Mouse (Mus musculus): ENCODE data around the gene Lyrm4.
A peak's percentile ranks its signal among the peaks of the same experiment; 100 is the strongest.

Lyrm4 gene

DNA sequence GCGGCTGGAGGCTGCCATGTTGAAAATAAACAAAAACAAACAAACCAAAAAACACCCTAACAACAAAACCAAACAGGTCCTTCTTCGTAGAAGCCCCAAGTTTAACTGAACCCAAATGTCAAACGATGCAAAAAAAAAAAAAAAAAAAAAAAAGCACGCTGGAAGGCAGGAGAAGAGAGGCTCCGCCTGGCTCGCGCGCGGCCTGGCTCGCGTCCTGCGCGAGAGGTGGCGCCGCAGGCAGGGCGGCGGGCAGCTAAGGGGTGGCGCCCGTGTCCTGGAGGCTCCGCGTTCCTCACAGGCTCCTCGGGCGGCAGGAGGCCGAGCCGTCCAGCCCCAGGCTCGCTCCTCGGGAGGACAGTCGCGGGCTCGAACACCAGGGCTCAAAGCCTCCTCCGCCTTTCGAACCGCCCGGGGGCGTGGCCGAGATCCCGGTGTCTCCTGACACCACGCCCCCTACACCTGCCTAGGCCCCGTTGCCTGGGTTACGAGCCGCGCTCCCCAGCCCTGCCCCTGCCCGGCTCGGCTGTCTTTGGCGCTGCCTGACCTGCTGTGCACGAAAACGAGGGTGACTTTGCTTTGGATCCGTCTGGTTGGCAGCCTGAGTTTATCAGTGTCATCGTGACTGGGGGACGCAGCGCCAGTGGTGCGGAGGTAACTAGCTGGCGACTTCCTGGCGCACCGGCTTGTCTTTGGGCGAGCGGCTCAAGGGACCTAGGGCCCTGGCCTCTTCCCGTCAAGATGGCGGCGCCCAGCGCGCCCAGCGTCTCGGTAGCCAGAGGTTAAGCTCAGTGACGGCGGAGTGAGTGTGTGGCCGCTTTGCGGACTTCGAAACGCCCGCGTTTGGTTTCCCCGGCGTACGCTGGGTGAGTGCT, at the start of gene Lyrm4, which contains the start of gene Fars2:
Gene Lyrm4, minus strand, starts transcription at position 384 of the 872 bp plus-strand sequence.
Gene Fars2, plus strand, starts transcription at position 270 of the 872 bp plus-strand sequence.
- peak; percentile 96 for DNase-seq

DNA sequence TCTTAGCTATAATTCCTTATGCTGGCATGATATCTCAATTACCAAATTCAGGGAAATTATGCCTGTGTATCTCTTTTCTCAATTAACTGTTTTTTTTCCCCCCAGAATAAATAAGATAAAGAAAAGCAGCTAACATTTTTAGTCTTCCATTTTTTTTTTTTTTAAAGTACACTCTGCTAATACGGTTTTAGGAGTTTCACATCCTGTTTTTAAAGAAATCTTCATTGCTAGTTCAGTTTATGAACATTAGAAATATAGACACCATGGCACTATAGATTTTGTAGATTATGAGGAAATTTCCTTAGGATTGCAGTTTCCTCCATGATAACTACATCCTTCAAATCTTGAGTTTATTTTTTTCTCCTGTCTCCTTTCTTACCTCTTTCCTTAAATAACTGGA, 46.6 kb upstream of the Lyrm4 start:
- DNase-seq, result no peak

DNA sequence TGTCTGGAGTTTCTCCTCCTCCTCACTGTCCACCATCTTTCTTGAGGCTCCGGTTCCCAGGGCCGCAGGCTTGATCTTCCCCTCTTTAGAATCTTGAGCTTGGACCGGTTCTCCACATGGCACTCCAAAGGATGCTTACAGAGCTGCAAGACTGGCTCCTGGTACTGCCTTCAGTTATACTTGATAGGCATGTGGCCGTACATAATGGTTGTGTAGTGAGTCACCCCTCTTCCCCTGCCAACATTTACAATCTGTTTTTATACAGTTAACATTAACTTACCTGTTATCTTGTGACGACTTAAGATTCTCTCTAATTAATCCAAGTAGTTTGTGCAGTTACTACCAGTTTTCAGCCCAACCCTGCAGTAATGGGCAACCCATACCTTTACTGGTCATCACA, 46.1 kb upstream of the Lyrm4 start:
- no peak for DNase-seq

DNA sequence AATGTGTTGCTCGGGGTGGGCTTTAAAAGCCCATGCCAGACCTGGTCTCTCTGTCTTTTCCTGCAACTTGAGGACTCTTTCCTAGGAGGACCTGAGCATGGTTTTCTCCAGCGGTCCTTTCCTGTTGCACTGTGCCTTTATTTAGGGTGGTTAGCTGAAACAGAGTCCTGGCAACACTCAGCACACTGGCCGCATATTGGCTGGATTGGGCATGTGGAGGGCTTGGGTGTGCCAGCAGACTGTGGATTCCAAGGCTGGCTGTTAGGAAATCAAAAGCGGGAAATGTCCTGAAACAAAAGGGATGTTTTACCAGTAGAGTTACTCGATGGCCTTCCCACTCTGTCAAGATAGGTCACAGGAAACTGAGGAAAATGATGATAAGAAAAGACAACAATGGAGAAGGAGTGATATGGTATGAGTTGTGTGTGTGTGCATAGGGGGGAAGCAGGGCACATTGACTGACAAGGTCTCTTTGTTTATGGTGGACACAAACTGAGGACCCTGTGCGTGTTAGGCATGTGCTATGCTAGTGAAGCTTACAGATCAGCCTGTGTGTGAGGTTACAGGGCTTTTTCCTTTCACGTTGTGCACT, 39.1 kb upstream of the Lyrm4 start:
- DNase-seq, result no peak

DNA sequence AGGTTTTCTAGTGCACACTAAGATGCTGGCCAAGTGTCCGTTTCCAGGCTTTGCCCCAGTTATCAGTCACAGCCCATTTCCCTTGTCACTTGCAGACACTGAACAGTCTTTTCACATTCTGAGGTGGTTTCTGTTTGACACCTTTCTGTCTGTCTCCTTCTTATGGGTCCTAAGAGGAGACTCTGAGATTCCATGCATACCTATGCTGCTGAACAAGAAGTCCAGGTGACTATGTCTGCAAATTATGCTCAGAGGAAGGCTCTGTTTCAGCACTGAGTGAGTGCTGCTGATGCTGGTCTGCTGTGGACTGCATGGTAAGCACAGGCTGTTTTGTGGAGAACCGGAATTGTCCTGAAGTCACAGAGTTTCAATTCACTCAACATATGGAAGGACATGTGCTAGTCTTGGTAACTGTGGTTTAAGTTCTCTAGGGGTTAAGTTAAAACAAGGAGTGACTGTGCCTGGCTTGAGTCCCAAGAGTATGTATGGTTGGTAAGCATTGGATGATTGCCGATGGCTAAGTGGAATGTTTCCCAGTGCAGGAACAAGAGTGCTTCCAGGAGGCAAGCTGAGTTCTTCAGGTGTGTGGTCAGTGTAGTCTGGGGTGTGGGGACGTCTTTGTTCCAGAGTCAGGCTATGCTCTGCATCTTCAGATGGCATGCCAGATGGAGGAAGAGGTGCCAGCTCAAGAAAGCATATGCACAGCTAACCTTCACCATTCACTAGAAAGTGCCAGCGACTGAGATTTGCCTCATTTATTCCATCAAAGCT, 35.6 kb upstream of the Lyrm4 start:
- DNase-seq, result peak; percentile 63

DNA sequence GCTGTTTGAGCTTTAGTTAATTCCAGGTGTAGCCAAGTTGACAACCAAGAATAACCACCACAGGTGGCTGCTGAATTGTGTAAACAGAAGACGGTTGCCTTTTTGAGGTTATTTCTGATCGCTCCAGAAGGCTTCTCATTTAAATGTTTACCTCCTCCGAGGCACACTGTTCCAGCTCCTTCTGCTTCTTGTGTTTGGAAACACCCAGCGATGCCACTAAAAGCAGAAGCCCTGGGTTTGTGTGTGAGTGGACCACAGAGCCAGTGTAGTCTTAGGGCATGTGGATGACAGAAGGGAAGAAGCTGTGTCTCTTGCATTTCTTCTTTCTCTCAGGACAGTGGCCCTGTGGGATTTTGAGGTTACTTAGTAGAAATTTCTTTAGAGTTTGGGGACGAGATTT, 32.9 kb upstream of the Lyrm4 start:
- DNase-seq, result no peak

DNA sequence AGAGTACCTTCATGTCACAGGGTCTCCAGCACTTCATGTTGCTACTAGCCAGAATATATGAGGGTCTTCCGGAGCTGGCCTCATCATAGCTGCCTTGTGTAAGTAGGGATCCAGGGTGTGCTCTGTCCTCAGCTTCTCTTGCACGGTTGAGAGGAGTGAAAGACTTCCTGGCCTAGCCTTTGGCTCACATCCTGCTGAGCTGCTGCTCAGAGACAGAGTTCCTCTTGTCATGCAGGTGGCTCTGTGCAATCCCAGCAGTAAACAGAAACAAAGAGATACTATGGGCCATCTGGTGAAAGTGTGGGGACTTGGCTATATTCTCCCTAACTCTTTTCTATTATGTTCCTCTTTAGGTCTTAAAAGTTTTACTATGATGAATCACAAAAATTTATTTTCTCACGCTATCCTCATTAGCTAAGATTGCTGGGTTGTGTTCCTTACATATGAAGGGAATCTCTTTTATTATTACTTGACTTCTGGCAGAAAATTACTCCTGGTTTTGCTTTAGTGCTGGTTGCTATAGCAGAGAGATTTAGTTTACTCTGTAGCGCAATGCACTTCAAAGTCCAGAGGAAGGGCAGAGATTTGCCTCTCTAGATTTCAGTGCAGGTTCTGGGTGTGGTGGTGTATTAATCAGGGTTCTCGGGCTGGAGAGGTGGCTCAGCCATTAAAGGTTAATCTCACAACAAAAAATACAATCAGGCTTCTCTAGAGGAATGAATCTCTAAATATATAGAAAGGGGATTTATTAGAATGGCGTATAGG, 32.0 kb upstream of the Lyrm4 start:
- DNase-seq, result peak; percentile 32

DNA sequence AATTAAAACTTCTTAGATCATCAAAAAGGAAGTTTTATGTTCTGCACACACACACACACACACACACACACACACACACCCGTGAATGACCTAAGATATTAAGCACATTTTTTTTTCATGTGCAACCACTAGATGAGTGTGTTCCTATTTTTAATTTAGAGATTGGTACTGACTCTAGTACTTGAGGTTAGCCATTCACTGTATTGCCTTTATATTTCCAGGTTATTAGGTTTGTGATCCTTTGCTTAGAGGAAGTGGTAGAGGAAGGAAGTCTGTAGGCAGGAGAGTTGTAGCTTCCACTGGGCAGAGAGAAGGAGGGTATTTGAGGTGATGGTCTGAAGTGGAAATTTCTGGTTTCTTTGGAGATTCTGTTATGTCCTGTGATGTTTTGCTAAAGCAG, 28.3 kb upstream of the Lyrm4 start:
- no peak for DNase-seq

DNA sequence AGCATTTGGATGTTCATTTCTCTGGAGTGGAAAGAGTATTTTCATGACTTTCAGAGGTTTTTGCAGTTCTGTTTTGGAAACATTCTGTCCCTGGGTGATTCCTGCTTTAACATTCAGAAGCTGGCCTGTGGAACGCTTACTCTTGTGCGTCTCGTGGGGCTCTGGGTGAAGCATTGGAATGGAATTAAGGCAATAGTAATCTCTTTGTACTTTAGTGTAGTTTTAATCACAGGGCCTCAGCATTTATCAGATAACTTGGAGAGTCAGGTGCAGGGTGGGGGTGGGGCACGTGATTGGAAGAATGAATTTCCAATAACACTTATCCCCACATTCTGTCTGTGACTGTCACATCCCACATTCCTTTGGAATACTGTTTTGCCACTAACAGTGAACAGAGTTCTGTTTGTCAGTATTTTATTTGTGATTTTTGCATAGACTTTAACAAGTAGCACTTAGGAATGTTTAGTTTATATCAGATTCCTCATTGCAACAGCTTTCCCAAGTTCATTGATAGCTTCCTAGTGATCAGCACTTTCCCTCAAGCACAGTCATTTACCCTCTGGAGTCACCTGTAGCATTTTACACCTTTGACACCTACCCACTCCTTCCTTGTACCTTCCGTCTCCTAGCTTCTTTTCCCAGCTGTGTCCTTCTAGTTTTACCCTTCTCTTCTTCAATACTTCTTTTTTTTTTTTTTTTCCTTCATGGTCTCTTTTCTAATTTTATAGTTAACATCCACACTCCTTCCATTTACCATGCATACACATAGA, 23.1 kb upstream of the Lyrm4 start:
- no peak for DNase-seq

DNA sequence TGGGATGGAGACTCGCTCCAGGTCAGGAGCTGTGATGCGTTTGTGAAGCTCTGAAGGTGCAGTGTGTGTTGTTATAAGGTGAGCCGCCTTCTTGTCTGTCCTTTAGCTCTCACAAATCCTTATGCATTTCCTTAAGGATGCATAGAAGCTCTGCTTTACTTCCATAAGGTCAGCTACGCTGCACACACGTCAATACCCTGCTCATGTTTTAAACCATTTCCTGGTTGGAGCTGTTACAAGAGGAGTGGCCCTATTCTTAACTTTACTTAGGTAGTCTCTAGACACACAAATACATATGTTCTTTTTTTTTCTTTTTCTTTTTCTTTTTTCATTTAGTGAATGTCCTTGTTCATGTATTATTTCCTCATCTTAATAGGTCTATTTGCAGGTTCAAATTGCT, 22.4 kb upstream of the Lyrm4 start:
- DNase-seq, result no peak

DNA sequence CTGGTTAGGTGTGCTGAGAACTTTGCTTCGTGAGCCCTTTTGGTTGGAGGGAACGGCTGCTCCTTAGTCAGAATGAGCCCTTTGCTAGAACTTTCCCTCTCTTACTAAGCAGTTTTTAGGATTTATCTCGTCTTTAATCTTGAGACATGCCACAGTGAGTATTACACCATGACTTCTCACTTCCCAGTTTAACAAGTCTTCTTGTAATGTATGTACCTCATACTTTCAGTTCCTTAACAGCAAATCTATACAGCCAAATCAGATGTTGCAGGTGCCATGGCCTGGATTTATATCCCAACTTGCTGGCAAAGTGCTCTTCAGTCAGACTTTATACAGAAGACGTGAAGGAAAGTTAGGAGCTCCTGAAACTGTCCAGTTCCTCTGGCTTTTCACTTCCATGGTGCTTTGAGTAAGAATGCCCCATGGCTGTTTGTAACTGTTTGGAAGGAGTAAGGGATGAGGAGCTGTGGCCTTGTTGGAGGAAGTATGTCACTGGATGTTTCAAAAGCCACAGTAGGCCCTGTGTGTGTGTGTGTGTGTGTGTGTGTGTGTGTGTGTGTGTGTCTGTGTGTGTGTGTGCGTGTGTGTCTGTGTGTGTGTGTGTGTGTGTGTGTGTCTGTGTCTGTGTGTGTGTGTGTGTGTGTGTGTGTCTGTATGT, 14.8 kb upstream of the Lyrm4 start:
- DNase-seq, result no peak

DNA sequence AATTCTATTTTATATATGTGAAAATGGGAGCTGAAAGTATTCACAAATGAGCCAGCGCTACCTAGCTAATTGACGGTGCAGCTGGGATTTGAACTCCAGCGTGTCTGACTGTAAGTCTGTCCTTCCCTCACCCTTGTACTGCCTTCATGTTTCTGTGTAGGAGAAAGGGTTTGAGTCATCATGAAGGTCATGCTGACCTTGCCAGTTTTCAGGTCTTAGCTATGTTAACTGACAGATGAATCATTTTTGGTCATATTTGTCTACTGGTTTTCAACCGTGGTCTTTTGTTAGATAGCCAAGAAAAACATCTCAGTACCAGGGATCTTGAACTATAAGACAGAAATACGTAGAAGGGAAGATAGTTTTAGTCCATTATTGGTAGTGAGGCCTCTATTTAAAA, 14.1 kb upstream of the Lyrm4 start:
- no peak for DNase-seq

DNA sequence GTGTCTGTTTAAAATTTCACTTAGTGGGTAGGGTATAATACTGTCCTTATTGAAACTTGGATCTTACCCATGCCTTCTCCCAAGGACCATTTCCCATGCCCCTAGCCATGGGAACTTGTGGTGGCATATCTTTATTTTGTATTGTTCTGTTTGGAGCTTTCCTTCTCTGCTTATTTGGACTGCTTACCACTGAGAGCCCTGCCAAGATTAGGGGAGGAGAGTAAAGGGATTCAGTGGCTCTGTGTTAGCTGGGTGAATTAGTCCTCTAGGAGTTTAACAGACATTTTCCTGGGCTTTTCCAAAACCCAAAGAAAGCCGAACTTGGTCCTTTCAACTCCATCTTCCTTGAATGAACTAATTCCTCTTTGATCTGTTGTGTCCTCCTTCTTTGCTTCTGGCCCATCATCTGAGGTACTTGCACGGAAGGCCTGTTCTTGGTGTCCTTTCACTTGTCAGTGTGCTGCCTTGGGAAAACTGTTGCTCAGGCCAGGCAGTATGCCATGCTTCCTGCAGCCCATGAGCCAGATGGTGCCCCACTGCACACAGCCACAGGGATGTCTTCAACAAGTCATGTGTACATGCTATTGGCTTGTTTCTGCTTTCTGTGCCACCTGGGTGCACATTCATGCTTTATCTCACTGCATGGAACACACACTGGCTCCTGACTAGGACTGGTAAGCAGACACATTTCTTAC, 12.2 kb upstream of the Lyrm4 start:
- DNase-seq, result peak; percentile 28

DNA sequence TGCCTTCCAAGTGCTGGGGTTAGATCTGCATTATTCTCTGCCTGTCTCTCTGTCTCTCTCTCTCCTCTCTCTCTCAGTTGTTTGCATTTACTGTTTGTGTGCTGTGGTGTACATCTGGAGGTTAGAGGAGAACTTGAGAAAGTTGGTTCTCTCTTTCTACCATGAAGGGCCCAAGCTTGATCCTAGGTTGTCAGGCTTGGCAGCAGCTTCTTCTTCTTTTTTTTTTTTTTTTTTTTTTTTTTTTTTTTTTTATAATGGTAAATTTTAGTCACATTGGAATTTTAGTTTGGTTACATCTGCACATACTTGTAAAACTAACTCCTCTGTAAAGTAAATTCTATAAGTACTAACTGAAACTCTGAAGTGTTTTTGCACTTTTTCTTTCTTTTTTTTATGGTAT, 3.3 kb upstream of the Lyrm4 start:
- no peak for DNase-seq

DNA sequence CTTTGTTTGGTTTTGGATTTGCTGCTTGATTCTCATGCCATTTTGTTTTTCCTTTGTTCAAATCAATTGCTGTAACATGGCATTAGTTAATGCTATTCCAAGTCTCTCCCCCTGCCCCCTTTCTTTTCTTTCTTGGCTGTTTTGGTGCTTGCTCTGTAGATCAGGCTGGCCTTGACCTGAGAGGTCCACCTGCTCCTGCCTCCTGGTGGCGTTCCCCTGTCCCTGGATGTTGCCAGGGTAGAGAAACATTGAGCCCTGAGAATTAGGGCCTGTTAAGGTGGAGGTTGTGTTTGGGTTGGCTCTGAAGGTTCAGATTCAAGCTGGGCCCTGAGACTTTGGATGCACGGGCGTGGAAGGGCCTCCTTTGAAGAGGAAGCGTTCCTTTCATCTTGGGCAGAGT, 2.4 kb upstream of the Lyrm4 start:
- DNase-seq, result no peak

DNA sequence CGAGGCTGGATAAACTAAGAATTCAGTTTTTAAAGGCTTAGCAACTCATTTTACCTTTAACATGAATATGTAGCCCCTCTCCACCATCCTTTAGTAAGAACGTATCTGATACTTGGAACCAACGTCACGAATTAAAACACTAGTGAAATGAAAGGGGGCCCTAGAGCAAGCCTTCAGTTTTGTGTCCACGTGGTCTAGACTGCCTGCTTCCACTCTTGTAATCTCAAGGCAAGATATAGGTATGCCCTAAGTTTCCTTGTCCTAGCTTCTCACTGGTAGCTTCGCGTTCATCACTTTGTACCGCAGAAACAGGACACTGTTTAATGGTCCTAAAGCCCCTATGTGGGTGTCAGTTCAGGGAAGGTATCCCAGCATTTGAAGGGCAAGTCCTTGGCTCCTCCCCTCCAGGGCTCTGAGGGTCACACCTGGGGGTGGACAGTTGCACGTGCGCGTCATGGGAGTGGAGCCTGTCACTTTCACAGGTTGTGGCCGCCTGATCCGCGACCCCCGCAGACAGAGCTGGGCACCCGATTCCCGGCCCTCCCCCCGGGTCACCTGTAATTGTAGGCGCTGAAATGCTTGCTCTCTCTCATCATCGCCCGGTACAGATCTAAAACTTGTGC, 695 bp downstream of the Lyrm4 start:
- peak; percentile 73 for DNase-seq

DNA sequence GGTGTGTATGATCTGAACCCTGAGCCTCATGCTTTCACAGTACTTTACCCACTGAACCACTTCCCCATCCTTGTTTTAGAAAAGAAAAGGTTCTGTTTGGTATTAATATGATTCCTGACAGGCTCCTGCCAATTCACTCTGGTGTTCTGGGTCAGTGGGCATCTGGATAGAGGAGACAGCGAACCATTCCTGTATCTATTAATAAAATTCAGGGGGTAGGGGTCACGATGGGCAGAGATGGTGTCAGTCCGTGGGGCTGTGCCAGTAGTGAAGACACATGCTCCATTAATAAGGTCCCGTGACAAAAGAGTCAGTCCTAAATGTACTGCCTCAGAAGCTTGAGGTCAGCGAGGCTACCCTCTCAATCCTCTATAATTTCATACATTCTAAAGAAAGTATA, 4.1 kb downstream of the Lyrm4 start:
- no peak for DNase-seq

DNA sequence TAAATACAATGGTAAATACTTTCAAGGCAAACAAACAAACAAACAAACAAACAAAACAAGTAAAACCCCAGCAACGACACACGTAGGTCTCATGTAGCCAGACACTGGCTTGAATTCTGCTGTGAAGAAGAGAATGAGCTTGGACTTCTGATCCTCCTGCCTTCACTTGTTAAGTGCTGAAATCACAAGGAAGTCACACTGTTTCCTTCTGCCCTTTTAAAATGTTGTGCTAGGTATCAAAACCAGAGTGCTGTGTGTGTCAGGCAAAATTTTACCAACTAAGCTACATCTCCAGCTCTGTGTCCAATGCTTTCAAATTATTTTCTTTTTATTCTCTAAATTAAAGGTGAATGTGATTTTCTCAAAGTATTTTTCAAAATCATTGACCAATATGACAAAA, 6.0 kb downstream of the Lyrm4 start:
- DNase-seq, result no peak

DNA sequence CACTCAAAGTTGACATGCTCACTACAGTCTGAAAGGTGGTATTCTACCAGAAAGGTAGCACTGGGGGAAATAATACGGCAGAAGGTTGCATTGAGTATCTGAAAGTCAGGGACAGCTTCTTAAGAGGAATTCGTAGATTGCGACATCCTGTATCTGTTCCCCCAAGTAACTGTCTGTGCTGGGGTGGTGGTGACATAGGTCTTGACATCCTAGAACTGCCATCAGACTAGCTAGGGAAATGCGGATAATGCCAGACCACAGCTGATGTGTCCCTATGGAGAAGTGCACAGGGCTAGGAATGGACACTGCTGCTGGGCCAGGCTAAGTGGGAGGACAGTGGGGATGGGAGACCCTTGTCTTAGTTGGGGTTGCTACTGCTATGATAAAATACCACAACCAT, 8.8 kb downstream of the Lyrm4 start:
- DNase-seq, result no peak

DNA sequence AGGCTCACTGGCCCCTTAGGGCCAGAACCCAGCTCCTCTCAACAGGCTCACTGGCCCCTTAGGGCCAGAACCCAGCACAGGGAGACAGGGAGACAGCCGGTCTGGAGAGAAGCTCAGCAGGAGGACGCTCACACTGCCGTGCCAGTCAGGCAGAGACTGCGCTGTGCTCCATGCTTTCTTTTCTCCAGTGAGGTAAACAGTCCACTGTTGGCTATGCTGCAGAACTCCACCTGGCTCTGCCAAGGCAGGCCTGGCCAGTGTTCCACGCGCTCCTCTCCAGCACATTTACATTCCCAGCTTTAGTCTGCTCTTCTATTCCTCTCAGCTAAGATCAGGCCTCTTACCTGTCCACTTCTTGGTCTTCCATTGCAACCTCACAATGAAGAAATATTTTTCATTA, 11.7 kb downstream of the Lyrm4 start:
- DNase-seq, result peak; percentile 70

All from cerebellum, adult 11-12 months (tissue).